Mouse (Mus musculus): ENCODE measurements around the gene Slc30a9.

GRCm38 (mm10) chr5:67279407-67279806 is 27.3 kb upstream of the Slc30a9 start:
- TF ChIP-seq POLR2A (IDR thresholded peaks at IDR 0.05; ENCODE audit: control insufficient read depth, extremely low read depth, insufficient read depth, low read length, poor library complexity) (no peak), CTCF (IDR thresholded peaks at IDR 0.05; ENCODE audit: borderline replicate concordance, control insufficient read depth, extremely low read depth, insufficient read depth, low read length, poor library complexity) (no peak)

All from thymus, adult 2 months (tissue).